Mouse (Mus musculus) adrenal gland, postnatal 14 days (tissue): ENCODE results near the gene Pnpt1. TPM values are rescaled to one million over a fixed set of nuclear protein-coding genes. Genes with fewer than 3 reads are reported as not detected.

Source experiments
- total RNA-seq: library from RNA; stranded (reverse); gene quantifications from 2 replicates; pipeline ENCODE4 v1.2.3, GENCODE M21; 2021

Gene Pnpt1
- total RNA-seq, 1 experiment from 2014 or later, result 60.5 TPM

Other genes starting within 250 kb of the Pnpt1 start
- gene Ppp4r3b, start 42.1 kb downstream of the Pnpt1 start, total RNA-seq, result 87.6 and 98.8 TPM in 2 replicates
- 47.5 and 47.9 TPM in 2 replicates for gene Cfap36, start 116.7 kb downstream of the Pnpt1 start, total RNA-seq
- gene Ccdc88a, start 242.9 kb downstream of the Pnpt1 start, total RNA-seq, result 19.9 and 24.4 TPM in 2 replicates